Mouse (Mus musculus) small intestine, adult 2 months (tissue): ENCODE results near the gene Vmn1r166. TPM values are rescaled to one million over a fixed set of nuclear protein-coding genes. Genes with fewer than 3 reads are reported as not detected.
"Not testable (repeated sequence)": the region's sequence is repeated elsewhere in the genome, so short reads cannot be mapped to it uniquely, and the experiment has no call there.

Experiments
- H3K27ac ChIP-seq: fragments of 200-500 bp; 2 replicates; pipeline ENCODE4 v1.5.1; 2012; ENCODE audit warnings: low read depth, low read length, control low read depth, inconsistent platforms; ENCODE audit not compliant: insufficient read depth
- H3K27me3 ChIP-seq: fragments of 200-500 bp; 2 replicates; pipeline ENCODE4 v1.6.1; 2012; ENCODE audit warnings: mild to moderate bottlenecking, moderate library complexity, low read length, inconsistent platforms; ENCODE audit not compliant: control insufficient read depth, insufficient read depth
- H3K36me3 ChIP-seq: fragments of 200-500 bp; 2 replicates; pipeline ENCODE4 v1.6.1; 2012; ENCODE audit warnings: mild to moderate bottlenecking, low read length, control low read depth, inconsistent platforms; ENCODE audit not compliant: control insufficient read depth, insufficient read depth
- H3K4me1 ChIP-seq: fragments of 200-500 bp; 2 replicates; pipeline ENCODE4 v1.6.1; 2012; ENCODE audit warnings: low read length, inconsistent platforms, mixed read lengths; ENCODE audit not compliant: control insufficient read depth, insufficient read depth, insufficient read length
- H3K4me3 ChIP-seq: fragments of 200-500 bp; 2 replicates; pipeline ENCODE4 v1.5.1; 2012; ENCODE audit warnings: low read depth, mild to moderate bottlenecking, control low read depth, inconsistent platforms, low read length, moderate library complexity
- WGBS: fragments of 180-500 bp; shearing (Covaris S2); methylation state at CpG from one replicate; pipeline ENCODE4 v1.1.7; 2018; 5-methylcytosine and 5-hydroxymethylcytosine counted together
- polyA plus RNA-seq: library from polyadenylated mRNA; depleted of rRNA; stranded (reverse); fragments of >200 nt; gene quantifications from 2 replicates; pipeline ENCODE4 v1.2.3, GENCODE M21; 2012; rRNA removed

Gene Vmn1r166
- not detected in 2 replicates for polyA plus RNA-seq

DNA sequence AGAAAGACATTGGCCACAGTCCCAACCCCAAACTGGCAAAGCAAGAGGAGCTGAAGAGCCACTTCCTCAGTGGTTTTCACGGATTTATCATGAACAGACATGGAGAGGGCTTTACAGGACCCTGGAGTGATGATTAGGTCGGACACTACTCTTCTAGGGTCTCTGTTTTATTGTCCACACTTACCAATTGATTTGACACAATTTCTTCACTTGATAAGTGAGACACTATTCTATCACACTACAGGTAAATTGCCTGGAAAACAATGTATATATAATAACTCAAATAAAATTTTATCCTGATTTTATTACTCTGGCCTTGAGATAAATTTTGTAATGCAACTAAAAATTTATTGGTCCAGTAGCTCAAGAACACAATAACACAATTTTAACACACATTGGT lies at the start of gene Vmn1r166:
Gene Vmn1r166 (minus strand): TSS at position 101 of the 400 bp plus-strand sequence.
- no CpG with 5 or more reads among the region's 2 CpGs for WGBS
- not testable (repeated sequence) for H3K4me1 ChIP-seq, H3K27me3 ChIP-seq, H3K4me3 ChIP-seq, H3K27ac ChIP-seq, H3K36me3 ChIP-seq

DNA sequence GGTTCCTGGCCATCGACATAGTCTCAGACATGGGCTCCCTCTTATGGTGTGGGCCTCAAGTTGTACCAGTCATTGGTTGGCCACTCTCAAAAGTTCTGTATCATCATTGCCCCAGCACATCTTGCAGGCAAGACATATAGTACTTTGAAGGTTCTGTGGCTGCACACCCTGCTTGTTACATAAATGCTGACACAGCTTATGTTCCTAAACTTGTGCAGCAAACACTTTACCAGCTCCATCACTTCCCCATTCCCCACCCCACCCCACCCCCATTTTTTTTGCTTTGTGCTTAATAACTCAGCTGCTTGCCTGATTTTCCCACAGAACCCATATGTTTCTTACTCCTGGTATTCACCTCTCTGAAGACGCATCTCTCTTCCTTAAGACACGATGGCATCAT lies 49.4 kb upstream of the Vmn1r166 start, which contains the start of gene Nlrp4e:
Gene Nlrp4e (plus strand): TSS at position 301 of the 400 bp plus-strand sequence.
- WGBS, result 78% methylated on average over 3 of the region's 3 CpGs
- H3K36me3 ChIP-seq, H3K27ac ChIP-seq, H3K4me1 ChIP-seq, H3K27me3 ChIP-seq, H3K4me3 ChIP-seq: not testable (repeated sequence)

DNA sequence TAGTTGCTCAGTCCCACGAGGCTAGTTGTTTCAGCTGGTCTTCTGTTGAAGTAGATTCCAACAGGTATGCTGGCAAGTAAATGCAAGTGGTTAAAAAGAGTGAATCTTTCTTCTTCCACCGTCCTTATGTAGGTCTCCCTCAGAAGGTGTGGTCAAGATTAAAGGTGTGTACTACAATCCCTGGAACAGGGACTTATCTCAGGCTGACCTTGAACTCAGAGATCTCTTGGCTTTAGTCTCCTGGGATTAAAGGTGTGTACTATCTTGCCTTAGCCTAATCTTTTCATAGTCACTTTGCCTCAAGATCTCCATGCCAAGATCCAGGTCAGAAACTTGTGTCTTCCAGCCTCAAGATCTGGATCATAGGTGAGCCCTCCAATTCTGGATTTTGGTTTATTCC lies 27.3 kb upstream of the Vmn1r166 start, which contains the start of gene Gm6902:
Gene Gm6902 (minus strand): TSS at position 101 of the 400 bp plus-strand sequence.
- H3K4me3 ChIP-seq, H3K36me3 ChIP-seq, H3K27me3 ChIP-seq, H3K27ac ChIP-seq, H3K4me1 ChIP-seq: not testable (repeated sequence)
- no CpG with 5 or more reads among the region's 2 CpGs for WGBS

DNA sequence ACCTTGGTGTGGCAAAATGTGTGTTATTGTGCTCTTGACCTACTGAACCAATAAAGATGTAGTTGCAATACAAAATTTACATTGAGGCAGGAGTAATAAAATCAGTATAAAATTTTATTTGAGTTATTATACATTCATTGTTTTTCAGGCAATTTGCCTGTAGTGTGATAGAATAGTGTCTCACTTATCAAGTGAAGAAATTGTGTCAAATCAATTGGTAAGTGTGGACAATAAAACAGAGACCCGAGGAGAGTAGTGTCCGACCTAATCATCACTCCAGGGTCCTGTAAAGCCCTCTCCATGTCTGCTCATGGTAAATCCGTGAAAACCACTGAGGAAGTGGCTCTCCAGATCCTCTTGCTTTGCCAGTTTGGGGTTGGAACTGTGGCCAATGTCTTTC lies 34.5 kb downstream of the Vmn1r166 start, which contains the start of gene Vmn1r165:
Gene Vmn1r165 (plus strand): TSS at position 301 of the 400 bp plus-strand sequence.
- H3K4me1 ChIP-seq, H3K27ac ChIP-seq, H3K36me3 ChIP-seq, H3K4me3 ChIP-seq, H3K27me3 ChIP-seq: not testable (repeated sequence)
- WGBS, result no CpG with 5 or more reads among the region's 3 CpGs

Other genes with a start within 250 kb of the Vmn1r166 start
- not detected in 2 replicates for gene Gm4216, start 231.8 kb downstream of the Vmn1r166 start, polyA plus RNA-seq
- gene Vmn1r163, start 196.1 kb downstream of the Vmn1r166 start, polyA plus RNA-seq, result not detected in 2 replicates
- not detected in 2 replicates for gene Gm8720, start 184.2 kb downstream of the Vmn1r166 start, polyA plus RNA-seq
- gene Gm10662, start 107.2 kb downstream of the Vmn1r166 start, polyA plus RNA-seq, result not detected in 2 replicates
- not detected in 2 replicates for gene Vmn1r165, start 34.4 kb downstream of the Vmn1r166 start, polyA plus RNA-seq
- not detected in 2 replicates for gene Gm6902, start 27.2 kb upstream of the Vmn1r166 start, polyA plus RNA-seq
- gene Nlrp4e, start 49.5 kb upstream of the Vmn1r166 start, polyA plus RNA-seq, result not detected in 2 replicates
- not detected in 2 replicates for gene Nlrp5, start 134.2 kb upstream of the Vmn1r166 start, polyA plus RNA-seq